Mouse (Mus musculus) CD4-positive, CD25-positive, alpha-beta regulatory T cell, adult 4 months (primary cell): ENCODE results near the gene Defb25. TPM values are rescaled to one million over a fixed set of nuclear protein-coding genes. Genes with fewer than 3 reads are reported as not detected.
"Not testable (repeated sequence)": the region's sequence is repeated elsewhere in the genome, so short reads cannot be mapped to it uniquely, and the experiment has no call there.

Experiments
- ATAC-seq: one replicate; pipeline ENCODE4 v1.8.0; 2017
- polyA plus RNA-seq, 2 experiments: library from polyadenylated mRNA; unstranded; fragments of 100-300 nt; shearing (Covaris generic); gene quantifications; one replicate each; pipeline ENCODE4 v1.2.1; 2017

Gene Defb25
- polyA plus RNA-seq, result not detected

GRCm38 (mm10) chr2:152622953-152623352, at the start of gene Defb25:
Gene Defb25, minus strand, starts transcription at chr2:152623053.
- no peak for ATAC-seq

GRCm38 (mm10) chr2:152672166-152672565, 49.3 kb upstream of the Defb25 start:
- ATAC-seq, result no peak

GRCm38 (mm10) chr2:152671642-152671999, 48.8 kb upstream of the Defb25 start:
- peak; percentile 72 for ATAC-seq

GRCm38 (mm10) chr2:152670983-152671641, 48.3 kb upstream of the Defb25 start:
- peak; percentile 41 for ATAC-seq

- ATAC-seq, result peak; percentile 27
These were observed 47.0 kb upstream of the Defb25 start for GRCm38 (mm10) chr2:152669639-152670484.

GRCm38 (mm10) chr2:152669256-152669638, 46.4 kb upstream of the Defb25 start, which contains the start of gene H13:
Gene H13, plus strand, starts transcription at chr2:152669461.
- ATAC-seq, result peak; percentile 78

- not testable (repeated sequence) for ATAC-seq
These were observed 43.3 kb upstream of the Defb25 start for GRCm38 (mm10) chr2:152666191-152666590.

- ATAC-seq, result no peak
These were observed 38.3 kb upstream of the Defb25 start for GRCm38 (mm10) chr2:152661163-152661562.

- no peak for ATAC-seq
These were observed 34.5 kb upstream of the Defb25 start for GRCm38 (mm10) chr2:152657398-152657797.

- ATAC-seq, result peak; percentile 61
These were observed 31.2 kb upstream of the Defb25 start for GRCm38 (mm10) chr2:152653874-152654715.

- no peak for ATAC-seq
These were observed 30.2 kb upstream of the Defb25 start for GRCm38 (mm10) chr2:152652901-152653620.

- no peak for ATAC-seq
These were observed 16.7 kb upstream of the Defb25 start for GRCm38 (mm10) chr2:152639406-152640113.

GRCm38 (mm10) chr2:152638865-152639264, 16.0 kb upstream of the Defb25 start:
- no peak for ATAC-seq

GRCm38 (mm10) chr2:152637381-152637780, 14.5 kb upstream of the Defb25 start:
- ATAC-seq, result no peak

- no peak for ATAC-seq
These were observed 14.1 kb upstream of the Defb25 start for GRCm38 (mm10) chr2:152637006-152637322.

- ATAC-seq, result no peak
These were observed 13.6 kb upstream of the Defb25 start for GRCm38 (mm10) chr2:152636246-152637005.

- no peak for ATAC-seq
These were observed 11.5 kb upstream of the Defb25 start for GRCm38 (mm10) chr2:152634311-152634710.

- ATAC-seq, result no peak
These were observed 10.5 kb upstream of the Defb25 start for GRCm38 (mm10) chr2:152633334-152633733.

- ATAC-seq, result no peak
These were observed 7.1 kb upstream of the Defb25 start for GRCm38 (mm10) chr2:152629904-152630303.

- no peak for ATAC-seq
These were observed 6.4 kb upstream of the Defb25 start for GRCm38 (mm10) chr2:152629239-152629638.

GRCm38 (mm10) chr2:152628066-152628465, 5.2 kb upstream of the Defb25 start:
- ATAC-seq, result no peak
